Mouse (Mus musculus): ENCODE results near the gene Six2. TPM values are rescaled to one million over a fixed set of nuclear protein-coding genes. Genes with fewer than 3 reads are reported as not detected.

Gene Six2
- polyA plus RNA-seq, 2 experiments = 0.04 TPM; not detected in 1

GRCm38 (mm10) chr17:85690969-85691335 lies 2.9 kb upstream of the Six2 start:
- no peak for ATAC-seq (ENCODE audit: insufficient read depth)
- DNase-seq (ENCODE audit: low read depth in 3 of 3, low spot score in 3 of 3) = no peak
- peaks cover 87% of the 10 kb centered on the region for H3K27me3 ChIP-seq (ENCODE audit: control insufficient read depth, insufficient read depth, low read length)
- H3K27ac ChIP-seq = no peak overlapping the region
- WGBS (ENCODE audit: insufficient replicate concordance) = 4% methylated on average over 4 of the region's 4 CpGs
- no peak overlapping the region for H3K9ac ChIP-seq (replicated peaks)
- H3K4me2 ChIP-seq (ENCODE audit: low read depth) = no peak overlapping the region
- H3K36me3 ChIP-seq (replicated peaks; ENCODE audit: control insufficient read depth, insufficient read depth, low read depth) = no peaks in the 10 kb centered on the region
- no peaks in the 10 kb centered on the region for H3K9me3 ChIP-seq (ENCODE audit: control insufficient read depth, low read length)
- no peaks in the 10 kb centered on the region; a peak in 1 of 4 replicates for H3K4me1 ChIP-seq (replicated peaks; ENCODE audit: control insufficient read depth in 2 of 2, insufficient read depth in 2 of 2, low read length in 1 of 2)
- no peak overlapping the region for H3K4me3 ChIP-seq (ENCODE audit: insufficient read depth in 1 of 2, low read depth in 2 of 2, low read length in 2 of 2)
- TF ChIP-seq CTCF (IDR thresholded peaks at IDR 0.05; ENCODE audit: low read depth) = no peak
- TF ChIP-seq EP300 (IDR thresholded peaks at IDR 0.05; ENCODE audit: low read depth) = no peak

- 7% methylated on average over 6 of the region's 6 CpGs for WGBS (ENCODE audit: insufficient replicate concordance)
- Histone ChIP-seq H3K4me2 (ENCODE audit: low read depth) (no peak overlapping the region), H3K9ac (replicated peaks) (no peak overlapping the region), H3K27me3 (ENCODE audit: control insufficient read depth, insufficient read depth, low read length) (peaks cover 92% of the 10 kb centered on the region), H3K4me1 (replicated peaks; ENCODE audit: control insufficient read depth in 2 of 2, insufficient read depth in 2 of 2, low read length in 1 of 2) (no peaks in the 10 kb centered on the region), H3K36me3 (replicated peaks; ENCODE audit: control insufficient read depth, insufficient read depth, low read depth) (no peaks in the 10 kb centered on the region), H3K4me3 (ENCODE audit: insufficient read depth in 1 of 2, low read depth in 2 of 2, low read length in 2 of 2) (no peak overlapping the region), H3K9me3 (ENCODE audit: control insufficient read depth, low read length) (no peaks in the 10 kb centered on the region), H3K27ac (no peak overlapping the region)
- DNase-seq (ENCODE audit: low read depth in 3 of 3, low spot score in 3 of 3) (no peak), ATAC-seq (ENCODE audit: insufficient read depth) (no peak)
- TF ChIP-seq EP300 (IDR thresholded peaks at IDR 0.05; ENCODE audit: low read depth) (no peak), CTCF (IDR thresholded peaks at IDR 0.05; ENCODE audit: low read depth) (no peak)
Observed at GRCm38 (mm10) chr17:85690323-85690968, 2.4 kb upstream of the Six2 start.

GRCm38 (mm10) chr17:85689807-85690319 lies 1.8 kb upstream of the Six2 start:
- no peaks in the 10 kb centered on the region for H3K36me3 ChIP-seq (replicated peaks; ENCODE audit: control insufficient read depth, insufficient read depth, low read depth)
- H3K4me1 ChIP-seq (replicated peaks; ENCODE audit: control insufficient read depth in 2 of 2, insufficient read depth in 2 of 2, low read length in 1 of 2) = no peaks in the 10 kb centered on the region
- WGBS (ENCODE audit: insufficient replicate concordance) = 6% methylated on average over 5 of the region's 5 CpGs
- peaks cover 95% of the 10 kb centered on the region for H3K27me3 ChIP-seq (ENCODE audit: control insufficient read depth, insufficient read depth, low read length)
- H3K9ac ChIP-seq (replicated peaks) = no peak overlapping the region
- H3K4me2 ChIP-seq (ENCODE audit: low read depth) = no peak overlapping the region
- H3K27ac ChIP-seq = no peak overlapping the region
- ATAC-seq (ENCODE audit: insufficient read depth) (no peak), DNase-seq (ENCODE audit: low read depth in 3 of 3, low spot score in 3 of 3) (no peak)
- H3K9me3 ChIP-seq (ENCODE audit: control insufficient read depth, low read length) = no peaks in the 10 kb centered on the region
- TF ChIP-seq CTCF (IDR thresholded peaks at IDR 0.05; ENCODE audit: low read depth) (no peak), EP300 (IDR thresholded peaks at IDR 0.05; ENCODE audit: low read depth) (no peak)
- H3K4me3 ChIP-seq (ENCODE audit: insufficient read depth in 1 of 2, low read depth in 2 of 2, low read length in 2 of 2) = no peak overlapping the region

- H3K36me3 ChIP-seq (replicated peaks; ENCODE audit: control insufficient read depth, insufficient read depth, low read depth) = no peaks in the 10 kb centered on the region
- no peak overlapping the region for H3K27ac ChIP-seq
- H3K4me1 ChIP-seq (replicated peaks; ENCODE audit: control insufficient read depth in 2 of 2, insufficient read depth in 2 of 2, low read length in 1 of 2) = no peaks in the 10 kb centered on the region
- H3K4me2 ChIP-seq (ENCODE audit: low read depth) = no peak overlapping the region
- H3K27me3 ChIP-seq (ENCODE audit: control insufficient read depth, insufficient read depth, low read length) = peaks cover 97% of the 10 kb centered on the region
- ATAC-seq (ENCODE audit: insufficient read depth) (no peak), DNase-seq (ENCODE audit: low read depth in 3 of 3, low spot score in 3 of 3) (no peak)
- H3K9ac ChIP-seq (replicated peaks) = no peak overlapping the region
- under 1% methylated on average over 35 of the region's 35 CpGs for WGBS (ENCODE audit: insufficient replicate concordance)
- TF ChIP-seq CTCF (IDR thresholded peaks at IDR 0.05; ENCODE audit: low read depth) (no peak), EP300 (IDR thresholded peaks at IDR 0.05; ENCODE audit: low read depth) (no peak)
- H3K4me3 ChIP-seq (ENCODE audit: insufficient read depth in 1 of 2, low read depth in 2 of 2, low read length in 2 of 2) = no peak overlapping the region
- no peaks in the 10 kb centered on the region for H3K9me3 ChIP-seq (ENCODE audit: control insufficient read depth, low read length)
Observed at GRCm38 (mm10) chr17:85688911-85689806, 1.1 kb upstream of the Six2 start.
